Mouse (Mus musculus) lung, adult 2 months (tissue): ENCODE measurements around the gene Cldnd2.

Source experiments
- CTCF ChIP-seq: fragments of 200-500 bp; IDR thresholded peaks from 2 replicates; pipeline ENCODE4 v1.5.1; 2011; ENCODE audit warnings: mild to moderate bottlenecking, low read length, control low read depth; ENCODE audit not compliant: insufficient read depth
- POLR2A ChIP-seq: fragments of 200-500 bp; IDR thresholded peaks from 2 replicates; pipeline ENCODE4 v1.6.1; 2011; ENCODE audit warnings: low read depth, mild to moderate bottlenecking, control low read depth, low read length, borderline replicate concordance; ENCODE audit errors: extremely low read depth

- TF ChIP-seq CTCF (no peak), POLR2A (no peak)
Observed at GRCm38 (mm10) chr7:43448246-43448645, 7.7 kb downstream of the Cldnd2 start.
